15 mouse cellular contexts compared by ENCODE assay signal in genomic region chr19:14614816-14615215, GRCm38 (mm10).
"Had no signal": no experiment of that assay in that cellular context is flagged by ENCODE, and none has a peak within 500 bp of the region (broad histone marks: within the 10 kb centered on the region; RNA-seq: fewer than 3 reads in every experiment).

No protein-coding gene starts in this region.

- DNase-seq: lung, adult 18-20 months; lung, embryonic 14.5 days; lung, postnatal 14 days; lung, postnatal 36 days; right cerebral cortex, postnatal 14 days; thymus, adult 18-20 months; thymus, postnatal 14 days; thymus, postnatal 4 days had no signal

- H3K27ac ChIP-seq: macrophage; midbrain, embryonic 13.5 days; midbrain, embryonic 15.5 days; neural tube, embryonic 12.5 days; stomach, embryonic 15.5 days had no signal

- H3K9ac ChIP-seq: lung, embryonic 14.5 days; midbrain, embryonic 13.5 days; midbrain, embryonic 15.5 days; neural tube, embryonic 12.5 days; stomach, embryonic 15.5 days had no signal

- H3K27me3 ChIP-seq: midbrain, embryonic 13.5 days; neural tube, embryonic 12.5 days; stomach, embryonic 15.5 days had no signal

- H3K4me3 ChIP-seq: megakaryocyte, embryonic 14.5 days; midbrain, embryonic 13.5 days; midbrain, embryonic 15.5 days; neural tube, embryonic 12.5 days; stomach, embryonic 15.5 days had no signal

- H3K36me3 ChIP-seq: midbrain, embryonic 13.5 days; midbrain, embryonic 15.5 days; neural tube, embryonic 12.5 days; stomach, embryonic 15.5 days had no signal

- H3K9me3 ChIP-seq: megakaryocyte, embryonic 14.5 days; midbrain, embryonic 13.5 days; midbrain, embryonic 15.5 days; neural tube, embryonic 12.5 days; stomach, embryonic 15.5 days had no signal

- H3K4me1 ChIP-seq: midbrain, embryonic 13.5 days; midbrain, embryonic 15.5 days; neural tube, embryonic 12.5 days; stomach, embryonic 15.5 days had no signal

- ATAC-seq: midbrain, embryonic 13.5 days; midbrain, embryonic 15.5 days had no signal

- H3K4me2 ChIP-seq: lung, embryonic 14.5 days; midbrain, embryonic 11.5 days; midbrain, embryonic 13.5 days; midbrain, embryonic 15.5 days; neural tube, embryonic 12.5 days; stomach, embryonic 15.5 days had no signal
